Mouse (Mus musculus): Measurements from ENCODE around the gene Fbxl14. TPM values are rescaled to one million over a fixed set of nuclear protein-coding genes. Genes with fewer than 3 reads are reported as not detected.
"Not testable (repeated sequence)": the region's sequence is repeated elsewhere in the genome, so short reads cannot be mapped to it uniquely, and the experiment has no call there.

Gene Fbxl14
- polyA plus RNA-seq (2011; ENCODE audit: insufficient read depth, insufficient read length, low read depth, missing spikeins): 30.9 and 37.9 TPM in 2 replicates

GRCm38 (mm10) chr6:119479343-119479875, at the start of gene Fbxl14:
Gene Fbxl14, plus strand, starts transcription at chr6:119479668.
- peak within 1 kb of the TSS; percentile 82 for H3K4me3 ChIP-seq (ENCODE audit: low read depth, low read length)
- H3K9me3 ChIP-seq (replicated peaks; ENCODE audit: control insufficient read depth, insufficient read depth, low read length, poor library complexity, severe bottlenecking): no peaks in the 10 kb centered on the region
- H3K27ac ChIP-seq (ENCODE audit: insufficient read depth, low read length): peak within 1 kb of the TSS; percentile 10; the same call in 1 of the 2 replicates
- no peak for TF ChIP-seq POLR2A (IDR thresholded peaks at IDR 0.05; ENCODE audit: insufficient read depth, low read length)
- TF ChIP-seq CTCF (IDR thresholded peaks at IDR 0.05; ENCODE audit: low read depth, low read length): no peak
- TF ChIP-seq EP300 (IDR thresholded peaks at IDR 0.05; ENCODE audit: insufficient read depth, low read depth, low read length): no peak
- no peaks in the 10 kb centered on the region for H3K36me3 ChIP-seq (ENCODE audit: control insufficient read depth, insufficient read depth, low read length, poor library complexity, severe bottlenecking)
- H3K9ac ChIP-seq (ENCODE audit: low read depth, poor library complexity, severe bottlenecking): peak within 1 kb of the TSS; percentile 73
- no peaks in the 10 kb centered on the region for H3K4me1 ChIP-seq (ENCODE audit: control insufficient read depth, insufficient read depth, low read length)
- H3K27me3 ChIP-seq (ENCODE audit: control insufficient read depth, insufficient read depth, low read length, poor library complexity, severe bottlenecking): no peaks in the 10 kb centered on the region

GRCm38 (mm10) chr6:119430508-119430907, 49.0 kb upstream of the Fbxl14 start:
- Histone ChIP-seq H3K9me3 (replicated peaks; ENCODE audit: control insufficient read depth, insufficient read depth, low read length, poor library complexity, severe bottlenecking) (no peaks in the 10 kb centered on the region), H3K27me3 (ENCODE audit: control insufficient read depth, insufficient read depth, low read length, poor library complexity, severe bottlenecking) (no peaks in the 10 kb centered on the region), H3K36me3 (ENCODE audit: control insufficient read depth, insufficient read depth, low read length, poor library complexity, severe bottlenecking) (no peaks in the 10 kb centered on the region), H3K4me3 (ENCODE audit: low read depth, low read length) (no peak overlapping the region), H3K4me1 (ENCODE audit: control insufficient read depth, insufficient read depth, low read length) (peaks cover 1% of the 10 kb centered on the region), H3K27ac (ENCODE audit: insufficient read depth, low read length) (no peak overlapping the region), H3K9ac (ENCODE audit: low read depth, poor library complexity, severe bottlenecking) (no peak overlapping the region)
- TF ChIP-seq CTCF (IDR thresholded peaks at IDR 0.05; ENCODE audit: low read depth, low read length) (peak; percentile 29), POLR2A (IDR thresholded peaks at IDR 0.05; ENCODE audit: insufficient read depth, low read length) (no peak)

GRCm38 (mm10) chr6:119431751-119432324, 47.6 kb upstream of the Fbxl14 start:
- H3K27ac ChIP-seq (ENCODE audit: insufficient read depth, low read length): no peak overlapping the region
- TF ChIP-seq POLR2A (IDR thresholded peaks at IDR 0.05; ENCODE audit: insufficient read depth, low read length) (no peak), EP300 (IDR thresholded peaks at IDR 0.05; ENCODE audit: insufficient read depth, low read depth, low read length) (no peak), CTCF (IDR thresholded peaks at IDR 0.05; ENCODE audit: low read depth, low read length) (no peak)
- no peaks in the 10 kb centered on the region for H3K27me3 ChIP-seq (ENCODE audit: control insufficient read depth, insufficient read depth, low read length, poor library complexity, severe bottlenecking)
- H3K4me1 ChIP-seq (ENCODE audit: control insufficient read depth, insufficient read depth, low read length): peaks cover under 1% of the 10 kb centered on the region
- no peaks in the 10 kb centered on the region for H3K9me3 ChIP-seq (replicated peaks; ENCODE audit: control insufficient read depth, insufficient read depth, low read length, poor library complexity, severe bottlenecking)
- no peak overlapping the region for H3K4me3 ChIP-seq (ENCODE audit: low read depth, low read length)
- H3K36me3 ChIP-seq (ENCODE audit: control insufficient read depth, insufficient read depth, low read length, poor library complexity, severe bottlenecking): no peaks in the 10 kb centered on the region
- no peak overlapping the region for H3K9ac ChIP-seq (ENCODE audit: low read depth, poor library complexity, severe bottlenecking)

DNA sequence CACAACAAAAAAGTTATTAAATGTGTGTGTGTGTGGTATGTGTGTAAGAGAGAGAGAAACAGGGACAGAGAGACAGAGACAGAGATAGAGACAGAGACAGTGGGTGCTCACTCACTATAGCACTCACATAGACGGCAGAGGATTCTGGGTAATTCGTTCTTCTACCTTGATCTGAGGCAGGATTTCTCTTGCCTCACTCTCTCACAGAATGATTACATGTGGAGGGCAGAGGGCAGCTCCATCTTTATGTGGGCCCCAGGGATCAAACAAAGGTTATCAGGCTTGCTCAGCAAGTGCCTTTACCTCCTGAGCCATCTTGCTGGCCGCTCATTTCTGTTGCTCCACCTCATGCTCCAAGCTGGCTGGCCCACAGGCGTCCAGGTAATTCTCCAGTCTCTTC, 45.1 kb upstream of the Fbxl14 start:
- H3K27ac ChIP-seq (ENCODE audit: insufficient read depth, low read length): no peak overlapping the region
- H3K36me3 ChIP-seq (ENCODE audit: control insufficient read depth, insufficient read depth, low read length, poor library complexity, severe bottlenecking): no peaks in the 10 kb centered on the region
- no peaks in the 10 kb centered on the region for H3K9me3 ChIP-seq (replicated peaks; ENCODE audit: control insufficient read depth, insufficient read depth, low read length, poor library complexity, severe bottlenecking)
- H3K27me3 ChIP-seq (ENCODE audit: control insufficient read depth, insufficient read depth, low read length, poor library complexity, severe bottlenecking): no peaks in the 10 kb centered on the region
- no peak overlapping the region for H3K9ac ChIP-seq (ENCODE audit: low read depth, poor library complexity, severe bottlenecking)
- no peaks in the 10 kb centered on the region for H3K4me1 ChIP-seq (ENCODE audit: control insufficient read depth, insufficient read depth, low read length)
- no peak for TF ChIP-seq POLR2A (IDR thresholded peaks at IDR 0.05; ENCODE audit: insufficient read depth, low read length)
- no peak for TF ChIP-seq CTCF (IDR thresholded peaks at IDR 0.05; ENCODE audit: low read depth, low read length)
- TF ChIP-seq EP300 (IDR thresholded peaks at IDR 0.05; ENCODE audit: insufficient read depth, low read depth, low read length): no peak
- no peak overlapping the region for H3K4me3 ChIP-seq (ENCODE audit: low read depth, low read length)

DNA sequence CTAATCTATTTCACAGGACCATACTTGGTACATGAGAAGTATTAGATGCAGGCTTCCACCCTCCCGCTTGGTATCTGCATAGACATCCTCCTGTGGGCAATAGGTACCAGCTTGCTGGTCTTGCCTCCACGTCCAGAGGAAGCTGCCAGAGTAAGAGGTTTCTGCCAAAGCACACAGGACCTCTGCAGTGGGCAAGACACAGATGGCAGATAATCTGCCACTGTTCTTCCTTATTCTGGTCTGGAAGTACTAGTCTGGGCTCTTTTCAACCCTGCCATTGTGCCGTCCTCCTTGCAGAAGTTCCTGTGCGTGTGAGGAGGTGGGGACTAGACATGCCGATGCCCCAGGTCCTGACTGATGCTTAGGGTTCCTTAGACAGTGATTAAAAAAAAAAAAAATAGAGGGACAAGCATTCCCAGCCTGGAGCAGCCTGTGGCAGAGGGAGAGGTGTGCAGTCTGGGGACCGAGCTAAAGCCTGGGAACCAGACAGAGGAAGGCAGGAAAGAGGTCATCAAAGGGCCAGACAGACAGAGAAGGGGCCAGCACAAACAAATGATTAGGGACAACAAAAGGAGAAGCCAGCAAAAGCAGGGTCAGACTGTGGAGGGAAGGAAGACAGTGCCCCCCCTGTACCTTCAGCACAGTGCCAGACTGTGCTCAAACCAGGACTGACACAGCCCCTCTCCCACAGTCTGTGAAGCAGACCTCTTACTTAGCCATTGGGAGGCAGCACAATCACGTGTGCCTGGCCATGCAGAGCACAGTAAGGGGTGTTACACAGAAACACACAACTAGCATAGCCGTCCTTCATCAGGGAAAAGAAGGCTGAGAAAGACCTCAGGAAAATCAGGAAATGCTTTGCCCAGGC, 41.3 kb upstream of the Fbxl14 start:
- Histone ChIP-seq H3K27me3 (ENCODE audit: control insufficient read depth, insufficient read depth, low read length, poor library complexity, severe bottlenecking) (no peaks in the 10 kb centered on the region), H3K4me1 (ENCODE audit: control insufficient read depth, insufficient read depth, low read length) (no peaks in the 10 kb centered on the region), H3K4me3 (ENCODE audit: low read depth, low read length) (no peak overlapping the region), H3K9me3 (replicated peaks; ENCODE audit: control insufficient read depth, insufficient read depth, low read length, poor library complexity, severe bottlenecking) (no peaks in the 10 kb centered on the region), H3K36me3 (ENCODE audit: control insufficient read depth, insufficient read depth, low read length, poor library complexity, severe bottlenecking) (no peaks in the 10 kb centered on the region), H3K27ac (ENCODE audit: insufficient read depth, low read length) (no peak overlapping the region), H3K9ac (ENCODE audit: low read depth, poor library complexity, severe bottlenecking) (no peak overlapping the region)
- TF ChIP-seq EP300 (IDR thresholded peaks at IDR 0.05; ENCODE audit: insufficient read depth, low read depth, low read length) (no peak), POLR2A (IDR thresholded peaks at IDR 0.05; ENCODE audit: insufficient read depth, low read length) (no peak), CTCF (IDR thresholded peaks at IDR 0.05; ENCODE audit: low read depth, low read length) (no peak)

DNA sequence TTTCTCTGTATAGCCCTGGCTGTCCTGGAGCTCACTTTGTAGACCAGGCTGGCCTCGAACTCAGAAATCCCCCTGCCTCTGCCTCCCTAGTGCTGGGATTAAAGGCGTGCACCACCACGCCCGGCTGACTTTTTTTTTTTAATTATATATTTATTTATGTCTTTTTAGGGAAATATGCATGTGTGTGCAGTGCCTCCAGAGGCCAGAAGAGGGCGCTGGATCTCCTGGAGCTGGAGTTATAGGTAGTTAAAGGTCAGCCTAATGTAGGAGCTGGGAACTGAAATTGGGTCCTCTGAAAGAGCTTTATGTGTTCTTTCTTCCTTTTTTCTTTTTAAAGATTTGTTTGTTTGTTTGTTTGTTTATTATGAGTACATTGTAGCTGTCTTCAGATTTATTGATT, 36.7 kb upstream of the Fbxl14 start:
- not testable (repeated sequence) for H3K4me3 ChIP-seq (ENCODE audit: low read depth, low read length); H3K4me1 ChIP-seq (ENCODE audit: control insufficient read depth, insufficient read depth, low read length); H3K9ac ChIP-seq (ENCODE audit: low read depth, poor library complexity, severe bottlenecking); H3K9me3 ChIP-seq (replicated peaks; ENCODE audit: control insufficient read depth, insufficient read depth, low read length, poor library complexity, severe bottlenecking); H3K27ac ChIP-seq (ENCODE audit: insufficient read depth, low read length); H3K36me3 ChIP-seq (ENCODE audit: control insufficient read depth, insufficient read depth, low read length, poor library complexity, severe bottlenecking); H3K27me3 ChIP-seq (ENCODE audit: control insufficient read depth, insufficient read depth, low read length, poor library complexity, severe bottlenecking)
- TF ChIP-seq CTCF (IDR thresholded peaks at IDR 0.05; ENCODE audit: low read depth, low read length): peak; percentile 60
